Mouse (Mus musculus) thymus, postnatal 36 days (tissue): ENCODE data around the gene Ubb.
"Not testable (repeated sequence)": the region's sequence is repeated elsewhere in the genome, so short reads cannot be mapped to it uniquely, and the experiment has no call there.

Source experiments
- DNase-seq, 2 experiments: peaks; one replicate each; pipeline ENCODE4 v3.0.0; 2022; ENCODE audit warnings: mixed read lengths in 2 of 2

Ubb gene

GRCm38 (mm10) chr11:62550727-62551225 lies at the start of gene Ubb:
Ubb (plus strand) TSS chr11:62551171.
- peak; percentile 99 for DNase-seq

- no peak for DNase-seq
These were observed 43.3 kb upstream of the Ubb start for GRCm38 (mm10) chr11:62507683-62508082.

GRCm38 (mm10) chr11:62508365-62508764 lies 42.6 kb upstream of the Ubb start:
- not testable (repeated sequence) for DNase-seq

GRCm38 (mm10) chr11:62508816-62509215 lies 42.2 kb upstream of the Ubb start:
- not testable (repeated sequence) for DNase-seq

GRCm38 (mm10) chr11:62509571-62509970 lies 41.4 kb upstream of the Ubb start:
- no peak for DNase-seq

GRCm38 (mm10) chr11:62510956-62511355 lies 40.0 kb upstream of the Ubb start:
- DNase-seq = no peak

DNA sequence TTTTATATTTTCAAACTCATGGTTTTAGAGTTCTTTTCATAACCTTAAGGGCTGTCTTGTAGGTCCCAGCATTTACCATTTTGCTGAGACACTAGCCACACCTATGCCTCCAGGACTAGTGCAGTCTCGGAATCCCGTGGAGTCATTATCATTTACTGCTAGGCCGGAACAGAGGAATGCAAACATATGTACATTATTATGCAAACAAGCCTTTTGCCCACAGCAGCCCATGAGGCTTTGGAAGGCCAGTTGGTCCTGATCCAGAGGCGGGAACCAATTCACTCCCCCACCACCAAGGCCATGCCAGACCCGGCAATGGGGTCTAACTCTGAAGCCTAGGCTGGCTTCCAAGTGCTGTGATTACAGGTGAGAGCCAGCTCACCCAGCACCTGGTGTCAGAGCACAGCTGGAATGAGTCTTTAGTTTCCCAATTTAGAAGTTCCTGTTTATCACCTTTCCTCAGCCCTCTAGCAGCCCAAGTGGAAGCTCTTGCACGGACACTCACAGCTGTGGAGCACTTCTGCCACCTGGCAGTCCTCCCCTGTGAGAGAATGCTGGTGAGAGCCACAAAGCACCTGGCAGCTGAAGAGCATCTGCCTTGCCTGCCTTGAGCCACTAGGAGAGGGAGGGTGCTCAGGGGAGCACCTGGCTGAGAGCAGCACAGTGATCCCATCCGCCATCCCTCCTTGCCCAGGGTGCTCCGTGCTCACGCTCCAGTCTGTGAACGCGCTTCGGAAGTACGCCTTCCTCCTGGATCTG lies 39.3 kb upstream of the Ubb start:
- peak in 1 of 2 experiments; percentile 29 for DNase-seq

GRCm38 (mm10) chr11:62512529-62513080 lies 38.4 kb upstream of the Ubb start:
- DNase-seq = no peak

DNA sequence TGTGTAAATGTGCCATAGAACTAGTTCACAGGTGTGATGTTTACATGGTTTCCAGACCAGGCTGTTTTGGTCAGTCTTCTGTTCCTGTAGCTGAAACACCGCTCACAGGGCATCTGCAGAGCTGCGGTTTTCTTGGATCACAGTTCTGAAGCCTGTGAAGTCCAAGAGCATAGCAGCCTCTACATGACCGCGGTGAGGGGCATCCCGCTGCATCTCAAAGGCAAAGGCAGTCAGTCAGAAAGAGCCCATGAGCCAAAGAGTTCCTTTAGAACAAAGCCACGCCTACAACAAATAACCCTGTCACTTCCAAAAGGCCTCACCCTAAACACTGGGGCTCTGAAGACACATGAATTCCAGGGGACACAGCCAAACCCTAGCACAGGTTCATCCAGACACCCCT lies 37.7 kb upstream of the Ubb start:
- no peak for DNase-seq

- DNase-seq = no peak
These were observed 32.0 kb upstream of the Ubb start for GRCm38 (mm10) chr11:62518991-62519390.

DNA sequence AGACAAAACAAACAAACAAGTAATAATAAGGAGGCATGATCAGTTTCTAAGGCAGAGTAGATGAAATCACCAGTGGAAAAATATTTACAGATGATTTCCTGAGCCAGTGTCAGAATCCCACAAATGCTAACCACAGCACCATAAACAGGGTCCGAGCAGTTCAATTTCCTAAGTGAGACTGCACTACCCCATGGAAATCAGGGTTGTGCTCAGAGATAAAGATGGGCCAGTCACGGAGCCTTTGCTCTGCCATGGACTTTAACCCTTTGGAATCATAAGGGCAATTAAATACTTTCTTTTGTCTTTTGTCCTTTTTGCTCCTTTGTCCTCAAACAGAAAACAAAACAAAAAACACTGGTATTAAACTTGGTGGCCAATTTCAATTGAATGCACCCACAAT lies 28.7 kb upstream of the Ubb start:
- no peak for DNase-seq

DNA sequence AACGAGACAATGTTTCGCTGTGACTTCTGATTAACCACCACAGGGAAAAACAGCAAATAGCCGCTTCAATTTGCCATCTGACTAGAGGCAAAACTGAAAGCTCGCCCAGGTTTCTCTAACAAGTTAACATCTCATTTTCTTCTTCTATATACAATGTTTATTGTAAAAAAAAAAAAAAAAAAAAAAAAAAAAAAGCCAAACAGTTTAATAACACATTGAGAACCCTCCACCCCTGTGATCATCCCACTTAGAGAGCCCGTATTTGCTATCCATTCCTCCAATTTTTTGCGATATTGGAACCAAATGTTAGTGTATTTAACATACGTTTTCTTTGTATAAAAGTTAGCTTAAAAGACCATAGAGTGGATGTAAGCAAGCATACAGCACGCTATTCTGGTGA lies 13.9 kb upstream of the Ubb start:
- no peak for DNase-seq

GRCm38 (mm10) chr11:62537590-62537989 lies 13.4 kb upstream of the Ubb start:
- DNase-seq = no peak

GRCm38 (mm10) chr11:62538321-62539088 lies 12.5 kb upstream of the Ubb start:
- DNase-seq = peak; percentile 38 to 56

DNA sequence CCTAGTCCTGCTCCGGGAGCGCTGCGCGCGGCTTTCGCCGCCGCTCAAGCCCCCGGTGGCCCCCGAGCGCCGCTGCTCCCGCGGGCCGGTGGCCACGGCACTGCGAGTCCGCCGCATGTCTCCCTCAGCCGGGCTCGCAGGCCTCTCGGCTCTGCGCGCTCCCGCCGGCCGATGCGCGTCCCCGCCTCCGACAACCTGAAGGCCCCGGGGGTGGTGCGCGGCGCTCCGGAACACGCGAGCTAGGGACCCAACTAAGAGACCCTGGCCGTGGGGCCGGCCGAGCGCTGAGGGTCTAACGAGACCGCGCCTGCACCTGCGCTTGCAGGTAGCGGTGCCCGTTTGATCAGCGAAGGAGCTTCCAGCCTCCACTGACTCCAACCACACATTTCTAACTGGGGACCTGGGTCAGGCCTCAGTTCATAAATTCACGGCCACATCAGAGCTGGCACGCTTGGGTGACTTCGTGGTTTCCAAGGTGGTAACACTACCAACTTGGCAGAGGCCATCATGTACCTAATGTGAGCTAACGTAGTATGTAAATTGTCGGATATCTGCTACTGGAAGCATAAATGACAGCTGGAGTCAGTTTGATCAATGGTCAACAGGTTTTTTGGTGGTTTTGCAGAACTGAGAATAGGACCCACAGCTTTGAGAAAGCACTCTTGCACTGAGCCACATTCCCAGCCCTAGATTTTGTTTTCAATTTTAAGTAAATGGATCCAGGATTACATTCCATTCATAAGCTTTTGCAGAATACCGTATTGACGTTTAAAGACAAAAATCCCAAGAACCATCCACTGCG lies 11.7 kb upstream of the Ubb start, which contains the start of gene Cenpv:
Gene Cenpv (minus strand): TSS at position 173 of the 802 bp plus-strand sequence.
- peak; percentile 69 to 71 for DNase-seq

GRCm38 (mm10) chr11:62540167-62540566 lies 10.8 kb upstream of the Ubb start:
- DNase-seq = no peak

DNA sequence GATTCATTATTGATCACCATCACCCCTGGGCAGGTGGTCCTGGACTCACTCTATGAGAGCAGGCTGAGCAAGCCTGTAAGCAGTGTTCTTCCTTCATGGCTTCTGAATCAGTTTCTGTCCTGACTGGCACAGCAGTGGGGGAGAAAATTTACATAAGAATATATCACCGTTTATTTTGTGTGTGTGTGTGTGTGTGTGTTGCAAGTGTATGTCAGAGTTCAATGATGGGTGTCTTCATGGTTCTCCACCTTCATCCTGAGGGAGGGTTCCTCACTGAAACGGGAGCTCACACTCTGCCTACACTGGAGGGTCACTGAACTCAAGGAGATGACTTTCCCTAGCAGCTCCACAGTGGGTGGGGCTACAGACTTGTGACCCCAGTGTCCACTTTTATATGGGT lies 10.0 kb upstream of the Ubb start:
- DNase-seq = no peak

GRCm38 (mm10) chr11:62541581-62541980 lies 9.4 kb upstream of the Ubb start:
- no peak for DNase-seq

GRCm38 (mm10) chr11:62543991-62544390 lies 7.0 kb upstream of the Ubb start:
- no peak for DNase-seq

DNA sequence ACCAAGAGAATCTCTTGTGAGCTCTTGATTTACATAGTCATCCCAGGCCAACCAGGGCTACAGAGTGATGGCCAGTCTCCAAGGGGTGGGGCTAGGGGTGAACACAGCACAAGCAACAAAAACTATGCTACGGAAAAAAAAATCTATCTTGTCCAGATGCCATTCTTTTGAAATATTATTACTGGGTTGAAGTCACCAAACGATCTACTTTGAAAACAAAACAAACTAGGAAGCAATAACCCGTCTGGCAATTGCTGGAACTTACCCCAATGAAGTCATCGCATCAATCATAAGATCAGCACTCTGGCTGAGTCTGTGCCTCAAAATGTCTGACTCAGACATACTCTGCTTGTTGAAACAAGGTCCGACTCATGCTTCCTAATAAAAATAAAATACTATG lies 1.2 kb upstream of the Ubb start:
- no peak for DNase-seq

DNA sequence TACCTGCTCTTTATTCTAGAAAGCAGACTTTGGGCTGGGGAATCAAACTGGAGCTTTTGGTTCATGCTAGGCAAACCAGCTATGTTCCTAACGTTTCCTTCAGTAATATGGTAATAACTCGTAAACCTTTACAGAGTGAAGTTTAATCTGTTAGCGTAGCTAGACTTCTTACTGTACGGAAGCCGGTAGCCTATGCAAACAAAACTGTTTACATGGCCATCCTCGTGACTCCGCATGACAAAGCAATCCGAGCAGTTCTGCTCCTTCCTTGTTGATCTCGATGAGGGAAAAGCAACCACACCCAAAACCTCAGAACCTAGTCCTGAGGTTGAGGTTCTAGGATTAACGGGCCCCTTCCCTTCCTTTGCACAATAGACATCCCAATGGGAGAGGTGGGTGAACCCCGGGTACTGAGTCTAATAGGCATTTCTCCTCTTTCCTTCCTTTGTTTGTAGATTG lies 715 bp upstream of the Ubb start:
- peak; percentile 41 to 53 for DNase-seq
